Mouse (Mus musculus) neural tube, embryonic 11.5 days (tissue): ENCODE measurements around the gene Mybpc2. TPM values are rescaled to one million over a fixed set of nuclear protein-coding genes. Genes with fewer than 3 reads are reported as not detected.
A peak's percentile ranks its signal among the peaks of the same experiment; 100 is the strongest.

ENCODE experiments used
- ATAC-seq: fragments of 200-750 bp; cut with Nextera tagmentation; 2 replicates; pipeline ENCODE4 v1.8.0; 2017; ENCODE audit warnings: moderate number of reproducible peaks, mild to moderate bottlenecking, moderate TSS enrichment, moderate library complexity; ENCODE audit not compliant: insufficient read depth, low FRiP score, low TSS enrichment
- DNase-seq: peaks from one replicate; pipeline ENCODE4 v3.0.0-alpha.2; 2015; ENCODE audit warnings: low spot score
- H3K27ac ChIP-seq: fragments of 300-500 bp; sonication (generic); 2 replicates; pipeline ENCODE4 v1.5.1; 2014; ENCODE audit warnings: low read depth, mild to moderate bottlenecking, low read length
- H3K27me3 ChIP-seq: fragments of 300-500 bp; sonication (generic); 2 replicates; pipeline ENCODE4 v1.6.1; 2014; ENCODE audit warnings: mild to moderate bottlenecking, low read length, mixed read lengths; ENCODE audit not compliant: control insufficient read depth, insufficient read depth
- H3K36me3 ChIP-seq: fragments of 300-500 bp; sonication (generic); 2 replicates; pipeline ENCODE4 v1.6.1; 2014; ENCODE audit warnings: mild to moderate bottlenecking, low read length, moderate library complexity, mixed read lengths; ENCODE audit not compliant: control insufficient read depth, insufficient read depth
- H3K4me1 ChIP-seq: fragments of 300-500 bp; sonication (generic); 2 replicates; pipeline ENCODE4 v1.6.1; 2014; ENCODE audit warnings: low read length, mixed read lengths; ENCODE audit not compliant: control insufficient read depth, insufficient read depth
- H3K4me2 ChIP-seq: fragments of 300-500 bp; sonication (generic); 2 replicates; pipeline ENCODE4 v1.6.1; 2014; ENCODE audit warnings: low read depth, mild to moderate bottlenecking, moderate library complexity
- H3K4me3 ChIP-seq: fragments of 300-500 bp; sonication (generic); 2 replicates; pipeline ENCODE4 v1.5.1; 2014; ENCODE audit warnings: low read depth, low read length
- H3K9ac ChIP-seq: fragments of 300-500 bp; sonication (generic); 2 replicates; pipeline ENCODE4 v1.6.1; 2014; ENCODE audit warnings: mild to moderate bottlenecking, low read length
- H3K9me3 ChIP-seq: fragments of 300-500 bp; sonication (generic); 2 replicates; pipeline ENCODE4 v1.6.1; 2016; ENCODE audit warnings: low read length; ENCODE audit not compliant: control insufficient read depth
- WGBS: fragments of 180-500 bp; shearing (Covaris S2); extraction: QIAGEN DNeasy Blood & Tissue Kit; methylation state at CpG from one replicate; pipeline ENCODE4 v1.1.7; 2014; 5-methylcytosine and 5-hydroxymethylcytosine counted together
- polyA plus RNA-seq: library from polyadenylated mRNA; unstranded; fragments of >200 nt; fragmentation: Nextera tagmentation; extraction: Ambion mirVana; gene quantifications from 2 replicates; pipeline ENCODE4 v1.2.1, GENCODE M21; 2014

Gene Mybpc2
- polyA plus RNA-seq, 1 experiment from 2014 or later, result not detected

DNA sequence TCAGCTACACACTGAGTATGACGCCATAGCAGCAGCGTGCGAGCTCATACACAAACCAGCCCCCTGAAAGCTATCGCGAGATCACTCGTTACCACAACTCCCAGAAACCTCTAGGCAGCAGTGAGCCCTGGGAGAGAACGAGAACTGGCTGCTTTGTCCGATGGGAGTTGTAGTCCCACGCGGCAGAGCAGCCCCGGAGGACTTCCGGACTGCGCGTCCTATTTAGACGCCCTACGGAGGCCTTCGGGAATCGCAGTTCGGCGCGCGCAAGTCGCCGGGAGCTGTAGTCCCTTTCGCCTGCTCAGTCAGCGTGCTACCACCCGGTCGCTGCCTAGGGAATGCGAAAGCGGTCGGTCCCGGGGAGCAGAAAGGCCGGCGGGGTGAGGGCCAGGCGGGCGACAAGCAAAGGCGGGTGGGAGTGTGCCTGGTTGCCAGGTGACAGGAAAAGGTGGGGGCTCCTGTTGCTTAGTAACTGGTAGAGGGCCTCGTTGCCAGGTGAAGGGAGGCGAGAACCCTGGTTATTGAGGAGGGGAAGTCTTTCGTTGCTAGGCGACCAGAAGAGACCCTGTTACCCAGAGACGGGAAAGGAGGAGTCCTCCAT lies 56.5 kb downstream of the Mybpc2 start, which contains the start of gene Josd2:
Josd2 (plus strand) TSS at position 170 of the 601 bp plus-strand sequence.
- peak within 1 kb of the TSS; percentile 60 for H3K4me2 ChIP-seq
- WGBS, result under 1% methylated on average over 42 of the region's 42 CpGs
- H3K4me1 ChIP-seq, result peaks cover 14% of the 10 kb centered on the region; the same call in 1 of the 2 replicates
- H3K27ac ChIP-seq, result peak within 1 kb of the TSS; percentile 79
- no peaks in the 10 kb centered on the region for H3K36me3 ChIP-seq
- ATAC-seq (peak; percentile 92), DNase-seq (peak; percentile 94)
- H3K9me3 ChIP-seq, result no peaks in the 10 kb centered on the region
- H3K27me3 ChIP-seq, result peaks cover 13% of the 10 kb centered on the region
- peak within 1 kb of the TSS; percentile 48 for H3K4me3 ChIP-seq
- peak within 1 kb of the TSS; percentile 65 for H3K9ac ChIP-seq

DNA sequence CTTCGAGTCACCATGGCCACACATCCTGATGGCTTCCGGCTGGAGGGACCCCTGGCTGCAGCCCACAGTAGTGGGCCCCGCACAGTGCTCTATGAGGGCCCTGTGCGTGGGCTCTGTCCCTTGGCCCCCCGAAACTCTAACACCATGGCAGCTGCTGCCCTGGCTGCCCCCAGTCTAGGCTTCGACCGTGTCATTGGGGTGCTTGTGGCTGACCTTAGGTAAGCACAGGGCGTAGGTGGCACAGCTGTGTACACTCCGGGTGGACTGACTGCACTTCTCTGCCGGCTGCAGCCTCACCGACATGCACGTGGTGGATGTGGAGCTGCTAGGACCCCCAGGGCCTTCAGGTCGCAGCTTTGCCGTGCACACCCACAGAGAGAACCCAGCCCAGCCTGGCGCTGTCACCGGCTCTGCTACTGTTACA lies 57.6 kb downstream of the Mybpc2 start:
- Histone ChIP-seq H3K4me3 (no peak overlapping the region), H3K27ac (no peak overlapping the region), H3K36me3 (peaks cover 3% of the 10 kb centered on the region), H3K4me1 (peaks cover 14% of the 10 kb centered on the region; the same call in 1 of the 2 replicates), H3K9me3 (no peaks in the 10 kb centered on the region), H3K4me2 (no peak overlapping the region), H3K27me3 (peaks cover 23% of the 10 kb centered on the region), H3K9ac (no peak overlapping the region; the same call in 1 of the 2 replicates)
- ATAC-seq (no peak), DNase-seq (no peak)
- 87% methylated on average over 16 of the region's 16 CpGs for WGBS

DNA sequence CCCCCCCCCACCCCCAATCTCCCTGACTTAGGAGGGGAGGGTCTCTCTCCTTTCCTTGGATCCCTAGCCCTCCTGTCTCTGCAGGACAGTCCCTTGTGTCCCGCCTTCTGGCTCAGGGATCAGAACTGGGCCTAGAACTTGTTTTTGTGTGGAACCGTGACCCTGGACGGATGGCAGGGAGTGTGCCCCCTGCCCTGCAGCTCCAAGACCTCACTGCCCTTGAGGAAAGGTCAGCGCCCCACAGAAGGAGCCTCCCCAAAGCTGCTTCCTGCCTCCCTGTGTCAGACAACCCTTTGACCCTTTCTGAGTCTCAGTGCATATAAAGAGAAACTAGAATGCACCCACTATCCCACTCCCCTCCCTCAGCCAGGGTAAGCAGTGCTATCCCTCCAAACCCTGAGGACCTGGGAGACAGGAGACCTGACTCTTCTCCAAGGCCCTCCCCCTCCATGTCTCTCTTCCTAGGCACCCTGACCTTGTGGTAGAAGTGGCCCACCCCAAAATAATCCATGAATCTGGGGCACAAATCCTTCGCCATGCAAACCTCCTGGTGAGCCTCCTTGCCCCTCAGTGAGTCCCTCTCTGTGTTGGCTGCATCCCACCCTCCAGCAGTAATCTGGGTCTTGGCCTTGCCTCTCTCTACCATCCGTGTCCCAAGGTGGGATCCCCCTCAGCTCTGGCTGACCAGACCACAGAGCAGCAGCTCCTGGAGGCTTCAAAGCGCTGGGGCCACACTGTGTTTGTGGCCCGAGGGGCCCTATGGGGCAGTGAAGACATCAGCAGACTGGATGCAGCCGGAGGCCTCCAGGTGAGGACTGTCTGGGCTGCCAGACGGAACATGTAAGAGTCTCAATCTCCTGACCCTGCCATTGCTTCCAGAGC lies 58.2 kb downstream of the Mybpc2 start:
- ATAC-seq, result no peak
- Histone ChIP-seq H3K36me3 (peaks cover 8% of the 10 kb centered on the region), H3K4me2 (no peak overlapping the region), H3K9me3 (no peaks in the 10 kb centered on the region), H3K9ac (no peak overlapping the region; the same call in none of the 2 replicates), H3K27me3 (peaks cover 29% of the 10 kb centered on the region), H3K4me3 (no peak overlapping the region), H3K27ac (no peak overlapping the region), H3K4me1 (peaks cover 14% of the 10 kb centered on the region; the same call in 1 of the 2 replicates)
- 83% methylated on average over 10 of the region's 10 CpGs for WGBS
- no peak for DNase-seq

DNA sequence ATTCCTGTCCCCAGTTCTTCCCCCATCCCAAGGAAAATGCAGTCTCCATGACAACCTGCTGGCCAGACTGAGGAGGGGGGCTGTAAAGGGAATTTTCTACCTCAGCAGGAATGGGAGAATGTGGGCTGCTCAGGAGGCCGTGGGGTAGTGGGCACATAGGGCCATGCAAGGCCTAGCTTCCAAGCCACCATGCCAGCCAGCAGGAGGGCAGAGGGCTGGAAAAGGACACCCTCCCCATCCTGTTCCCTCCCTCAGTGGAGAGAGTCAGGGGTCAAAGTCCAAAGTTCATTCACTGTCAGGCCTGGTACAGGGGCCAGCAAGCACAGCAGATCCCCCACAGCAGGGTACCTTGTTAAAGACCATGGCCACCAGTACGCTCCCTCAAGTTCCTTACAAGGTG lies 59.3 kb downstream of the Mybpc2 start, which contains the start of gene Aspdh:
Aspdh (plus strand) TSS at position 281 of the 400 bp plus-strand sequence.
- peaks cover 39% of the 10 kb centered on the region for H3K27me3 ChIP-seq
- 47% methylated on average over 2 of the region's 2 CpGs for WGBS
- peaks cover 10% of the 10 kb centered on the region for H3K36me3 ChIP-seq
- ATAC-seq (no peak), DNase-seq (no peak)
- H3K4me3 ChIP-seq, result no peak within 1 kb of the TSS
- no peak within 1 kb of the TSS for H3K4me2 ChIP-seq
- H3K27ac ChIP-seq, result no peak within 1 kb of the TSS
- peaks cover 14% of the 10 kb centered on the region; the same call in 1 of the 2 replicates for H3K4me1 ChIP-seq
- no peaks in the 10 kb centered on the region for H3K9me3 ChIP-seq
- peak within 1 kb of the TSS; percentile 5; the same call in 1 of the 2 replicates for H3K9ac ChIP-seq

DNA sequence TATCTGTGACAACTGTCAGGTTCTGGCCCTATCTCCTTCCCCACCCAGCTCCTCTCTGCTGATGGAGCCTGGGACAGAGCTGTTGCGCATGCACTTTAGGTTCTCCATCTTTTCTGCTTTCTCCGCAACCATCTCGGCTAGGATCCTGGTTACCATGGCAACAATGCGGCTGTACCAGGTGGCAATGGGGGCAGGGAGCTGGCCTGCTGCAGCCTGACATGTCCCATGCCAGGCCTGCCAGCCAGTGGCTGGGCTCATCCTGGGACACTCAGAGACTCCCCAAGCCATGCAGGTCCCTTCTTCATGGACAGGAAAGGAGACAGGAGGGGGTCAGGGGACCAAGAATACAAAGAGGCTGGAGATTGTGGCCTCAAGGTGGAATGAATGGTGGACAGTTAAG lies 59.9 kb downstream of the Mybpc2 start:
- H3K36me3 ChIP-seq, result peaks cover 10% of the 10 kb centered on the region
- no peaks in the 10 kb centered on the region for H3K9me3 ChIP-seq
- no peak overlapping the region for H3K9ac ChIP-seq
- no peak overlapping the region for H3K4me3 ChIP-seq
- peaks cover 44% of the 10 kb centered on the region for H3K27me3 ChIP-seq
- no peak for DNase-seq
- peaks cover 14% of the 10 kb centered on the region; the same call in 1 of the 2 replicates for H3K4me1 ChIP-seq
- no peak for ATAC-seq
- H3K4me2 ChIP-seq, result no peak overlapping the region
- WGBS, result 21% methylated on average over 4 of the region's 4 CpGs
- H3K27ac ChIP-seq, result no peak overlapping the region

DNA sequence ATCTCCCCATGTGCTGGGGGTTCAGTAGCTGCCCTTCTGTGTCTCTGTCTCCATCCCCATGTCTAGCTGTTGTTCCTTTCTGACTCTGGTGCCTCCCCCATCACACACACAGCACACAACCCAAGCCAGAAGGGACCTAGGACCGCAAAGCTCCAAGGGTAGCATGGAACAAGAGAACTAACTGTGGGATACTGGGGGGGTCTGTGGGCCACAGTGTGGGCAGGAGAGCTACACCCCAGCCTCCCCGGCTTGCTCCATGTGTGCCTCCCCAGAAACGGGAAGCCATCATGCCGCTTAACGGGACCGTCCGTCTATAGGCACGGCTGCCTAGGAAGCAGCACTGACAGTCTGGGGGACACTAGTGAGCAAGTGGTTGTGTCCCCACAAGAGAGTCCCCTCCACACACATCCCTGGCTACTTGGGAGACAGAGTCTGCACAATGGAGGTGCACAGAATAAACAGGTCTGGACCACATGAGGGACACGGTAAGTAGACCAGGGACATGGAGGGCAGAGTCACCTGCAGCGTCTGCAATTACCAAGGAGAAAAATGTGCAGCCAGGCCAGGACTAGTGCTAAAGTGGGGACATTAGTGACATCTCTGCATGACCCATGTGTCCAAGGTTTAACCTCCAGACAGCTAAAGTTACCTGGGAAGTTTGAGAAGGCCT lies 60.8 kb downstream of the Mybpc2 start:
- H3K27me3 ChIP-seq, result peaks cover 47% of the 10 kb centered on the region
- ATAC-seq, result no peak
- H3K9me3 ChIP-seq, result no peaks in the 10 kb centered on the region
- peaks cover 11% of the 10 kb centered on the region; the same call in 1 of the 2 replicates for H3K4me1 ChIP-seq
- no peak overlapping the region for H3K27ac ChIP-seq
- 91% methylated on average over 10 of the region's 10 CpGs for WGBS
- H3K4me2 ChIP-seq, result no peak overlapping the region
- DNase-seq, result no peak
- H3K36me3 ChIP-seq, result peaks cover 10% of the 10 kb centered on the region
- H3K9ac ChIP-seq, result no peak overlapping the region
- H3K4me3 ChIP-seq, result no peak overlapping the region

DNA sequence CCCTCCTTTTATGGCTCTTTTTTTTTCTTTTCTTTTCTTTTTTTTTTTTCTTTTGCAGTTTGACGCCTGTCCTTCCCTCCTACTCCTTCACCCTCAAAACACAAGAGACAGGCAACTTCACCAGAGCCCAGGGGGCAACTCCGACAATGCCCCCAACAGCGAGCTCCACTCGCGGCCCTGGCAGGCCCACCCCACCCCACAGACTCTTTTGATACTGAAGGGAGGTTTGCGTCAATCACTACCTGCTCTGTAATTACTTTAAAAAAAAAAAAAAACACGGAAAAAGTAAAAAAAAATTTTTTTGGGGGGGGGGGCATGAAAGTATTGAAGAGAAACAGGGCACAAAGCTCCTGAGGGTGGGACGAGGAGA lies 61.4 kb downstream of the Mybpc2 start:
- Histone ChIP-seq H3K27ac (no peak overlapping the region), H3K4me2 (no peak overlapping the region), H3K27me3 (peaks cover 47% of the 10 kb centered on the region), H3K4me1 (peaks cover 6% of the 10 kb centered on the region; the same call in 1 of the 2 replicates), H3K9me3 (no peaks in the 10 kb centered on the region), H3K9ac (no peak overlapping the region), H3K36me3 (peaks cover 10% of the 10 kb centered on the region), H3K4me3 (no peak overlapping the region)
- ATAC-seq (no peak), DNase-seq (no peak)
- 30% methylated on average over 8 of the region's 8 CpGs for WGBS

DNA sequence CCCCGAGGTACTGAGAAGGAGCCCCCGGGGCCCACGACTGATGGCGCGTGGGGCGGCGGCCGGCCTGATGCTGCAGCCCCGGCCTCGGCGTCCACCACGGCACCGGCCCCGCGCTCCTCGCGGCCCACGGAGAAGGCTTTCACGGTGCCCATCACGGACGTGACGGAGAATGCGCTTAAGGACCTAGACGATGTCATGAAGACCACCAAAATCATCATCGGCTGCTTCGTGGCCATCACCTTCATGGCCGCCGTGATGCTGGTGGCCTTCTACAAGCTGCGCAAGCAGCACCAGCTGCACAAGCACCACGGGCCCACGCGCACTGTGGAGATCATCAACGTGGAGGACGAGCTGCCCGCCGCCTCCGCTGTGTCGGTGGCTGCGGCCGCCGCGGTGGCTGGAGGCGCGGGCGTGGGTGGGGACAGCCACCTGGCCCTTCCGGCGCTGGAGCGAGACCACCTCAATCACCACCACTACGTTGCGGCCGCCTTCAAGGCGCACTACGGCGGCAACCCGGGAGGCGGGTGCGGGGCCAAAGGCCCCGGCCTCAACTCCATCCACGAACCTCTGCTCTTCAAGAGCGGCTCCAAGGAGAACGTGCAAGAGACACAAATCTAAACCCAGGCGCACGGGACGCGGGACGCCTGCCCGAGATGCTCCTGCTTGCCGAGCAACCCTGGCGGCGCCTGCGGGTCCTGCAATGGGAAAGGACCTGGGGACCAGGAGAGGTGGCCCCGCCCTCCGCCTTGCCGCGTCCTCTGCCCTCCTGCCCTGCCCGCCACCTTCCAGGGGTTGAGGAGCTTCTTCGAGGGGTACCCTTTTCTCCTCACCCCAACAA lies 62.0 kb downstream of the Mybpc2 start:
- Histone ChIP-seq H3K9me3 (no peaks in the 10 kb centered on the region), H3K9ac (no peak overlapping the region), H3K27ac (no peak overlapping the region), H3K36me3 (peaks cover 12% of the 10 kb centered on the region), H3K4me3 (peak overlapping the region; percentile 12; the same call in 1 of the 2 replicates), H3K4me2 (peak overlapping the region; percentile 32; the same call in 1 of the 2 replicates), H3K4me1 (peaks cover 6% of the 10 kb centered on the region; the same call in 1 of the 2 replicates), H3K27me3 (peaks cover 47% of the 10 kb centered on the region)
- DNase-seq, result peak; percentile 75
- no peak for ATAC-seq
- WGBS, result 11% methylated on average over 76 of the region's 77 CpGs
